Mouse (Mus musculus): ENCODE measurements around the gene Tor3a. TPM values are rescaled to one million over a fixed set of nuclear protein-coding genes. Genes with fewer than 3 reads are reported as not detected.

Tor3a gene
- polyA plus RNA-seq, 2 experiments, result 2.2 to 3.0 TPM

DNA sequence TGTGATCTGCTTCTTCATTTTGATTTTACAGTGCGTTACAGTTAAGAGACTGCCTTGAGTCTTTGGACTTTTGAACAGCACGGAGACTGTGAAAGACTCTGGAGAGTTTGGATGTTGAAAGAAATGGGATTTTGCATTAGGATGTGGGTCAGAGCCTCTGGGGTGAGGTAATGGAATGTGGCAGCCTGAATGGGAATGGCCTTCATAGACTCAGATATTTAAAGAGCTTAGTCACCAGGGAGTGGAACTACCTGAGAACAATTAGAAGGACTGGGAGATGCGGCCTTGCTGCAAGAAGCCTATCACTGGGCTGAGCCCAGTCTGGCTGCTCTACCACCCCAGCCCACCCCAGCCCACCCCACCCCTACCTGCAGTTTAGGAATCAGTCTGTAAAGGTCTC, 3.1 kb upstream of the Tor3a start:
- Histone ChIP-seq H3K27ac (no peak overlapping the region), H3K27me3 (ENCODE audit: control insufficient read depth, insufficient read depth, low read length) (no peaks in the 10 kb centered on the region), H3K9ac (replicated peaks) (no peak overlapping the region), H3K36me3 (replicated peaks; ENCODE audit: control insufficient read depth, insufficient read depth, low read depth) (0 out of 2 replicates have a peak, but pooled peaks cover 2% of the 10 kb centered on the region), H3K4me3 (ENCODE audit: insufficient read depth in 1 of 2, low read depth in 2 of 2, low read length in 2 of 2) (no peak overlapping the region), H3K4me2 (ENCODE audit: low read depth) (no peak overlapping the region), H3K4me1 (replicated peaks; ENCODE audit: control insufficient read depth in 2 of 2, insufficient read depth in 2 of 2, low read length in 1 of 2) (peaks cover 0 to 3% of the 10 kb centered on the region in 2 experiments; a peak in 2 of 4 replicates), H3K9me3 (ENCODE audit: control insufficient read depth, low read length) (no peaks in the 10 kb centered on the region)
- TF ChIP-seq EP300 (IDR thresholded peaks at IDR 0.05; ENCODE audit: low read depth) (no peak), CTCF (IDR thresholded peaks at IDR 0.05; ENCODE audit: low read depth) (no peak)
- DNase-seq (ENCODE audit: low read depth in 3 of 3, low spot score in 3 of 3) (no peak), ATAC-seq (ENCODE audit: insufficient read depth) (no peak)
- WGBS (ENCODE audit: insufficient replicate concordance), result 80% methylated on average over 3 of the region's 3 CpGs

DNA sequence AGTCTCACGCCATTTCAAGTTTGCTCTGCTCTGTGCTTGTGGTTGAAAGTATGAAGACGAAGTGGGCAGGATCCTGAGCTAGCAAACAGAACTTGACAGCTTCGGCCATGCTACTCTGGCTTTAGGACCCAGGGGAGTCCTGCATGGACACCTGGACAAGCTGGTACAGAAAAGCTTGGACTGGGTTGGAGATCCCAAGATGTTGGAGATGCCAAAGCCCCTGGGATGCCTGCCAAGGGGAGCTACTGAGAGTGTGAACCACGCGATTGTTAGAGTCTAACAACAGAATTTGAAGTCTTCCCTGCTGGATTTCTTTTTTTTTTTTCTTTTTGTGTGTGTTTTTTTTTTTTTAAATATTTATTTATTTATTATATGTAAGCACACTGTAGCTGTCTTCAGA, 2.4 kb upstream of the Tor3a start:
- H3K36me3 ChIP-seq (replicated peaks; ENCODE audit: control insufficient read depth, insufficient read depth, low read depth), result 0 out of 2 replicates have a peak, but pooled peaks cover 2% of the 10 kb centered on the region
- TF ChIP-seq CTCF (IDR thresholded peaks at IDR 0.05; ENCODE audit: low read depth) (no peak), EP300 (IDR thresholded peaks at IDR 0.05; ENCODE audit: low read depth) (no peak)
- H3K9ac ChIP-seq (replicated peaks), result no peak overlapping the region
- H3K4me2 ChIP-seq (ENCODE audit: low read depth), result no peak overlapping the region
- H3K27ac ChIP-seq, result no peak overlapping the region
- H3K4me1 ChIP-seq (replicated peaks; ENCODE audit: control insufficient read depth in 2 of 2, insufficient read depth in 2 of 2, low read length in 1 of 2), result peaks cover 0 to 3% of the 10 kb centered on the region in 2 experiments; a peak in 2 of 4 replicates
- DNase-seq (ENCODE audit: low read depth in 3 of 3, low spot score in 3 of 3) (no peak), ATAC-seq (ENCODE audit: insufficient read depth) (no peak)
- H3K9me3 ChIP-seq (ENCODE audit: control insufficient read depth, low read length), result no peaks in the 10 kb centered on the region
- no peak overlapping the region for H3K4me3 ChIP-seq (ENCODE audit: insufficient read depth in 1 of 2, low read depth in 2 of 2, low read length in 2 of 2)
- WGBS (ENCODE audit: insufficient replicate concordance), result 64% methylated on average over 5 of the region's 5 CpGs
- H3K27me3 ChIP-seq (ENCODE audit: control insufficient read depth, insufficient read depth, low read length), result no peaks in the 10 kb centered on the region

DNA sequence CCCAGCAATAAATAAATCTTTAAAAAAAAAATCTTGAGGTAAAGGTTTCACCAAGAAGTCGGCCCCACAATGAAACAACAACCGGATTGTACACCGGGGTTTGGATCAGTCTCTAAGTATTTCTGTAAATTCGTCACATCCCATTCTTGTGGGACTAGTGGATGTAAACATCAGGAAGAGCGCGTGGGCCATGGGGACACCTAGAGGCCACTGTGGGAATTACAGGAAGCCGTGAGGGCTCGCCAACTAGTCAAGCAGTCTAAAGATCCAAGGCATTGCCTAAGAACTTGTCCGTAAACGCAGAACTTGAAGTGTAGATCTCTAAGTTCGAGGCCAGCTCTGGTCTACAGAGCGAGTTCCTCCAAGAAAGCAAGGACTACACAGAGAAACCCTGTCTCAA, 2.0 kb upstream of the Tor3a start:
- WGBS (ENCODE audit: insufficient replicate concordance), result 15% methylated on average over 12 of the region's 12 CpGs
- Histone ChIP-seq H3K4me3 (ENCODE audit: insufficient read depth in 1 of 2, low read depth in 2 of 2, low read length in 2 of 2) (no peak overlapping the region), H3K9ac (replicated peaks) (no peak overlapping the region), H3K27me3 (ENCODE audit: control insufficient read depth, insufficient read depth, low read length) (no peaks in the 10 kb centered on the region), H3K4me2 (ENCODE audit: low read depth) (no peak overlapping the region), H3K9me3 (ENCODE audit: control insufficient read depth, low read length) (no peaks in the 10 kb centered on the region), H3K36me3 (replicated peaks; ENCODE audit: control insufficient read depth, insufficient read depth, low read depth) (0 out of 2 replicates have a peak, but pooled peaks cover 2% of the 10 kb centered on the region), H3K27ac (no peak overlapping the region), H3K4me1 (replicated peaks; ENCODE audit: control insufficient read depth in 2 of 2, insufficient read depth in 2 of 2, low read length in 1 of 2) (peaks cover 0 to 3% of the 10 kb centered on the region in 2 experiments; a peak in 2 of 4 replicates)
- TF ChIP-seq EP300 (IDR thresholded peaks at IDR 0.05; ENCODE audit: low read depth) (no peak), CTCF (IDR thresholded peaks at IDR 0.05; ENCODE audit: low read depth) (peak; percentile 95)
- DNase-seq (ENCODE audit: low read depth in 3 of 3, low spot score in 3 of 3) (peak; percentile 35 to 50 (median 50)), ATAC-seq (ENCODE audit: insufficient read depth) (peak; percentile 38; the same call in 1 of the 2 replicates)

DNA sequence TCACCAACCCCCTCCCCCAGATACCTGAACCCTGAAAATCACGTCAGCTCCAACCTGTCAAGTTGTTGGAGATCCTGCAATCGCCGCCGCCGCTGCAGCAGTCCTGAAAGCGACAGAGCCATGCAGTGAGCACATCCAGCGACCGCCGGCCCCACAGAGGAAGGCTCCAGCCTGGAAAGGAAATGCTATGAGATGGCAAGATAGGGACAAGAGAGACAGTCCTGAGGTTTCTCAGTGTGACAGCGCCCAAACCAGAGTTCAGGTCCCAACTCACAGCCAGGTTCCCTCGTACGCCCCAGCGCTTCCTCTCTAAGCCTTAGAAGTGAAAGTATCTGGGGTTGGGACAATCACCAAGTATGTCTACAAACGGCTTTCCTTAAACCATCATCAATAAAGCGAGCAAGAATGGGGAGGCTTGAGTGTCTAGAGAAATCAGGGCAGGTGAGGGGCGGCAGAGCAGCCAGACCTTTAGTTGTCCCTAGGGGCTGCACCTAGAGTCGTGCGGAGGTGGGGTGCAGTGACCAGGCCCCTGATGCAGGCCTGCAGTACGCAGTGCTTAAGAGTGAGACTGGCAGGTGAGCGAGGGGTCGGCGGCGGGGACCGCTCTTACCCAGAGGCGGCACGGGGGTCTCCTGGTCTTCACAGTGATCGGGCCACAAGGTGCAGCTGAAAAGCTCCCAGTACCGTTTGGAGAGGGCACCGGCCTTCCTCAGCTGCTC, 521 bp downstream of the Tor3a start:
- H3K9me3 ChIP-seq (ENCODE audit: control insufficient read depth, low read length), result no peaks in the 10 kb centered on the region
- TF ChIP-seq CTCF (IDR thresholded peaks at IDR 0.05; ENCODE audit: low read depth), result no peak
- TF ChIP-seq EP300 (IDR thresholded peaks at IDR 0.05; ENCODE audit: low read depth), result no peak
- no peak for DNase-seq (ENCODE audit: low read depth in 3 of 3, low spot score in 3 of 3)
- H3K27me3 ChIP-seq (ENCODE audit: control insufficient read depth, insufficient read depth, low read length), result no peaks in the 10 kb centered on the region
- peak overlapping the region; percentile 49 for H3K9ac ChIP-seq (replicated peaks)
- H3K4me2 ChIP-seq (ENCODE audit: low read depth), result peak overlapping the region; percentile 91
- 2% methylated on average over 29 of the region's 29 CpGs for WGBS (ENCODE audit: insufficient replicate concordance)
- H3K4me3 ChIP-seq (ENCODE audit: insufficient read depth in 1 of 2, low read depth in 2 of 2, low read length in 2 of 2), result peak overlapping the region; percentile 68 to 80
- peak; percentile 40; the same call in 1 of the 2 replicates for ATAC-seq (ENCODE audit: insufficient read depth)
- no peak overlapping the region for H3K27ac ChIP-seq
- no peaks in the 10 kb centered on the region for H3K36me3 ChIP-seq (replicated peaks; ENCODE audit: control insufficient read depth, insufficient read depth, low read depth)
- peaks cover 0 to 3% of the 10 kb centered on the region in 2 experiments; a peak in 2 of 4 replicates for H3K4me1 ChIP-seq (replicated peaks; ENCODE audit: control insufficient read depth in 2 of 2, insufficient read depth in 2 of 2, low read length in 1 of 2)

DNA sequence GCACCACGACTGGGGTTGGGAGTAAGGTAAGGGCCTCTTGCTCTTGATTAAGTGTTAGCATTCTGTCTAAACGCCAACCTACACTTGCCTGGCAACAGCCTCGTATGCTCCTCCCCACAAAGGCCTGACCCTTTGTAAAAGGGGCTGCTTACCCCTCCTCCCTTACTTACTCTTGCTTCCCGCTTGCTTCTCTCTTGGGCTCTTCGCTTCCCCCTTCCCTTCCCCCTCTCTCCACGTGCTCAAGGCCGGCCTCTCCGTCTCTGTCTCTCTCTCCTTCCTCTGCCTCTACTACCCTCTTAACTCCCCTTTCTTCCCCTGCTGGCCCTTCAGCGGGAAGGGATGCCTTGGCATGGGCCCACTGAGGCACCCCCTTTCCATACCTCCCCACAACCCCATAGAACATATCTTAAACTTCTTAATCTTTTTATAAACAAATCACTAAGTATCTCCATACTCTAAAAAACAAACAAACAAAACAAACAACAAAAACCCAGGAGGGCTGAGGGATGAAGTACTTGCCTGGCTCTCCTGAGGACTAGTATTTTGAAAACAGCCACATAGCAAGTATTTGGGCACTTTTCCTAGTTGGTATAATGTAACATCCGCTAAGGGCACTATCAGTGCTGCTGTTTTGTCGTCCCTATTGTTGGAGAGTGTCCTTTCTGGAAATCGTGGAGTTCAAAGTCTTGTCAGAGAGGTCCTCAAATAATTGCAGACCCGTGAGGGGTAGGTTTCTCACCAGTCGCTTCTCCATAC, 1.3 kb downstream of the Tor3a start:
- ATAC-seq (ENCODE audit: insufficient read depth), result no peak
- no peaks in the 10 kb centered on the region for H3K27me3 ChIP-seq (ENCODE audit: control insufficient read depth, insufficient read depth, low read length)
- DNase-seq (ENCODE audit: low read depth in 3 of 3, low spot score in 3 of 3), result no peak
- no peak overlapping the region for H3K27ac ChIP-seq
- H3K9ac ChIP-seq (replicated peaks), result peak overlapping the region; percentile 49; the same call in 1 of the 2 replicates
- H3K36me3 ChIP-seq (replicated peaks; ENCODE audit: control insufficient read depth, insufficient read depth, low read depth), result no peaks in the 10 kb centered on the region
- peak overlapping the region; percentile 68 to 80 for H3K4me3 ChIP-seq (ENCODE audit: insufficient read depth in 1 of 2, low read depth in 2 of 2, low read length in 2 of 2)
- 14% methylated on average over 14 of the region's 14 CpGs for WGBS (ENCODE audit: insufficient replicate concordance)
- no peaks in the 10 kb centered on the region for H3K9me3 ChIP-seq (ENCODE audit: control insufficient read depth, low read length)
- H3K4me2 ChIP-seq (ENCODE audit: low read depth), result peak overlapping the region; percentile 91
- TF ChIP-seq CTCF (IDR thresholded peaks at IDR 0.05; ENCODE audit: low read depth) (no peak), EP300 (IDR thresholded peaks at IDR 0.05; ENCODE audit: low read depth) (no peak)
- peaks cover 0 to 3% of the 10 kb centered on the region in 2 experiments; a peak in 2 of 4 replicates for H3K4me1 ChIP-seq (replicated peaks; ENCODE audit: control insufficient read depth in 2 of 2, insufficient read depth in 2 of 2, low read length in 1 of 2)

All from liver, embryonic 14.5 days (tissue).